Mouse (Mus musculus) T-helper 2 cell (primary cell): ENCODE measurements around the gene Rarb.

Experiments used
- in situ Hi-C: fragments of 300-600 bp; cut with MboI, MseI; formaldehyde crosslinking; loops from one replicate; pipeline ENCODE4 v1.15.1; 2025; ENCODE audit warnings: high pct_unique_total_duplicates

The Rarb gene

DNA sequence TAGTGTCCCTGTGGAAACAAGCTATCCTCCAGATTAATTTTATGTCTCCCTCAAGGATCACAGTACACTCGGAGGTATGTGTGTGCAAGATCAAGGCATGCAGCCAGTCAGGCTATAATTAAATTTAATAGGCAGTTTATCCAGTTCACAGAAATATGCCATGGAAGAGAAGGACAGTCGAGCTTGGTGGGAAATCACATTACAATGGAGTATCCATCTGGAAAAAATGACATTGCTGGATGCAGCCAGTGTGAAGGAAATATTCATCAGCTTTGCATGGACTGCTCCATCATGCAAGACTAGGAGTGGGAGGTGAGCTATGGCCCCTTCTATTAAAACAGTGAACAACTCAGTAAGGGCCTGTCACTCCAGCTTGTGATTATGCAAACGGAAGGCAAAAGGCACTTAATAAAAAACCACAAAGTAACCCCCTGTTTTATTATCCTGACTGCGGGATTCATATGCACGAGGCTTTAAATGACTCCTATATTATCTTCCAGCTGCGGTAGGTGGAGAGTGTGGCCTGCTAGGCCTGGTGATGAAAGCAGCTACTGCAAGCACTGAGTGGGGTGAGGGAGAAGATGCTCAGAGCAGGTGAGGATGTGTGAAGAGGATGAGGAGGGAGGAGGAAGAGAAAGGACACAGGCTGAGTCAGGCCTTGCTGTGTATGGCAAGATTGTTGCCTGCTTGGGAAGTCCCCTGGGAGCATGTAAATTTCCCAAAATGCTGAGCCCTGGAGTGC, 379.4 kb downstream of the Rarb start:
- in situ Hi-C loops, result loop anchor here (25.0 kb wide), 1 partner anchor 973 kb away; no protein-coding TSS in a partner anchor

DNA sequence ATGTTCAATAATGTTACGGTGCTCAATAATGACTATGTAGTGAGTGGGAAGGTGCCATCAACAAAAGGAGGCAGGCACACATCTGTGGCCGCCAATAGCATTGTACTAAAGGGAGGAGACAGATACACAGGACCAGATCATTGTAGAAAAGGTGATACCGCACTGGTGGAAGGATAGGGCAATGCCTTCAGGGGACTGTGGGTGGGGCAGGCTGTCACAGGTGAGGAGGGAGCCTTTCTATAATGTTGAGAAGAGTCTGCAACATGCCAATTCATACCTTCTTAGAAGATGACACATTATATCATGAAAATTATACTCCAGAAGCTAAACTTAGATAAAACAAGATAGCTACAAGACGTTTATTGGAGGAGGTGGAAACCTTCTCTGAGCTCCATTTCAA, 381.6 kb downstream of the Rarb start:
- in situ Hi-C loops, result loop anchor here (25.0 kb wide), 1 partner anchor 975 kb away; no protein-coding TSS in a partner anchor

DNA sequence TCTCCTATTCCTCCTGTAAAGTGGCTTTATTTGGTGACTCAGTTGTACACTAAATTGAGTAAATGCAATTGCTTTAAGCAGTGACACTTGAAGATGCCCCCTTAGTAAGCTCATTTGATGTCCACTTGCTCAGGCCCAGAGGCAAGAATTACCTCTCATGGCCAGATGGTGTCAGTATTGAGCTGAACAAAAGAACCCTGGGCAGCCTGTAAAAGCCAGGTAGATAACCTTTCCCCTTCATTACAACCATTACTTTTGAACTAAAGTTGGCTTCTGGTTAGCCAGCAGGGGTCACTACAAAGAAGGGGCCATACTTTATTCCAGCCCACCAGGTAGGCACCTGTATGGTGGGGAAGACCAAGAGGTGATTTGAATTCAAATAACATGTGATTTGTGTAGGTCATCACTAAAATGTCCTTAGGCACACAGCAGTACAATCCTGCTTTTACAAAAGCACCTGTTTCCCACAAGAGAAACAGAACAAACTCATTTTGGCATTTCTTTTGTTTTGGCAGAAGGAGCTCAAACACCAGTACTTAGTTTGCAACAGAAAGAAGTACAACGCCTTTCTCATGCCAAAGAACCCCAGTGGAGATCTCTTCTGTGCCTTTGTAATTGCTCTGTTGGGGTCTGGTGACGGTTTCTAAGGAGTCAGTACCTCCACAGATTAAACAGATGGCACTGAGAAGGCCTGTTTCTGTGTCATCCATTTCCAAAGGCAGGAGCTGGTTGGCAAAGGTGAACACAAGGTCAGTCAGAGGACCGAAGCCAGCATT, 384.4 kb downstream of the Rarb start:
- in situ Hi-C loops, result loop anchor here (25.0 kb wide), 1 partner anchor 978 kb away; no protein-coding TSS in a partner anchor

DNA sequence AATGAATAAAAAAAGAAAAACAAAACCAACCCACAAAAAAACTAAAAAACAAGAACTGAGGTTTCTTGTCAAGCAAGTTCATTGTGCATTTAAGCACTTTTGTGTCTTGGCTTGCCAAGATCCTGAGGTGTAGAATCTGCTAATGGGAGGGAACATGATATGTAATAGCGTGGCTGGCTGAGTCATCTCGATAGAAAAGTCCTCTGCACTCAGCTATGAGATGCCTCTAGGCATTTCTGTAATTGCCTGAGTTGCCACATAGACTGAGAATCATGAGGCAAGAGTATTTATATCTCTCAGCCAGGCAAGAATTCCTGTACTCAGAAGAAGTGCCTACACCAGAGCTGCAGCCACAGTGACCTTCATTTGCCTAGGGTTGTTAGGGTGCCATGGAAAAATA, 385.8 kb downstream of the Rarb start:
- in situ Hi-C loops, result loop anchor here (25.0 kb wide), 1 partner anchor 979 kb away; no protein-coding TSS in a partner anchor

DNA sequence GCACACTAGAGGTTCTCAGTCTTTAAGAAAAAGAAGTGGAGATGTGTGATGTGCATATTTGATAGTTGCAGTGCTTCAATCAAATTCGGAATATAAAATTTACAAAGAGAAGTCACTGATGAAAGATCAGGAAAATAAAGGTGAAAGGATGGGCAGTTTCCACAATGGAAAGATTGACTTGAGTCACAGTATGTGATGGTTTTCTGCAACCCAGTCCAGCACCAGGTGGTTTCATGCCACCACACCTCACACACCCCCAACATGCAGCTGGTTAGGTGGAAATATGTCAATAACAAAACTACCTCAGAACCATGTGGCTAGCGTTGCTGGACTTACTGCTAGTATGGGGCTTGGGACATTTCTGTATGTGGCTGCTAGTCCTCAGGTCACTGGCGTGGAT, 386.4 kb downstream of the Rarb start:
- in situ Hi-C loops, result loop anchor here (25.0 kb wide), 1 partner anchor 980 kb away; no protein-coding TSS in a partner anchor

DNA sequence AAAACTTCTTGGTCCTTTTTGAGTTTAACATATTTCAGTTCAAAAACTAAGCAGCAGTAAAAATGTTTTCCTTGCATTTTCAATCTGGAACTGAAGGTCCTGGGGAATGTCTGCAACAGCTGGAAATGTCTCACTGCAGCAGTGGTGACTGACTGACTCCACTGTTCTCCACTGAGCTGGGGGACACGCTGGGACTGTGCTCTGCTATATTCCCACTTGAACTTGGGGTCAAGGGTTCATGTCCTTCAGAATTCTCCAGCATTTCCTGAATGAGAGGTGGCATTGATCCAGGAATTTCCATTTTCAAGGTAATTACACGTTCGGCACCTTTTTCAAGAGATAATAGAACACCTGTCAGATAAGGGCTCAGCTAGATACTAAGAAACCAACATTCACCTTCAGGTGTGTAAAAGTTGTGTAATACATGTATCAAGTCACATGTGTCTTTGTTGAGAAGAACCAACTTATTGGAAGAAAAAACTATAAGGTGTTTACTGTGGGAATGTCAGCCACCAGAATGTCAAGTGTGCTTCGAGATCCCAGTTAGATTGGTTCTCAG, 386.9 kb downstream of the Rarb start:
- in situ Hi-C loops, result loop anchor here (25.0 kb wide), 1 partner anchor 980 kb away; no protein-coding TSS in a partner anchor

DNA sequence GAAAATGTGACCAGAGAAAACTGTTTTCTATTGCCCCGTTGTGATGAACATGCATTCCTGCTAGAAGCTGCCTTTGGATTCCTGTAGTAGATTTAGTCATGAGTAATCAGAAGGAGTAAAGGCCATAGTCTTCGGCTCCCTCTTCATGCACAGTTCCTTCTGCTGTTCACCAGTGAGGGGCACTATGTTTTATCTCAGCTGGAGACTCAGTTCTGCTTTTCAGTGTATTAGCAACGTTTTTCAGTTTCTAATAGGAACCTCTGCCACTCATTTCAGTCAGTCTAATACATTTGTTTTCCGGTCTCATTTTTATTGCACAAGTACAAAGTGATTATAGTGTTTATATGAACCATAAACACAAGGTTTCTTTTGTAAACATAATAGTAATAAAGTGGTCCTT, 391.4 kb downstream of the Rarb start:
- in situ Hi-C loops, result loop anchor here (25.0 kb wide), 1 partner anchor 985 kb away; no protein-coding TSS in a partner anchor

DNA sequence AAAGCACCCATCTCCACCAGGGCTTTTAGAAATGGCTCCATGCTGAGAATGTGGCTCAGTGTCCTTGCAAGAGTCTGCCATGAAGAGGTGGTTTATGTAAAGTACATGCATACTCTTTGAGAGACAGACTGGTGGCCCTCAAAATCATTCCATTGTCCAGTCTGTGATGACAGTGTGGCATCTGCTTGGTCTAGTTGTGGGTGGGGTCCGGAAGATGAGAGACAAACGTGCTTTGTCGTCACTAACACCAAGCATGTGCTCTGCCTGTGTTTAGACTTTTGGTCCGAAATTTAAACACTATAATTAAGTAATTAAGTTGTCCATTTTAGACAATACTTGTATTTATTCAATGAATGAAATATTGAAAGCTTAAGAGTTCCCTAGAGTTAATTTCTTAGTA, 404.8 kb downstream of the Rarb start:
- in situ Hi-C loops, result loop anchor here (25.0 kb wide), 1 partner anchor 1652 kb away; no protein-coding TSS in a partner anchor

DNA sequence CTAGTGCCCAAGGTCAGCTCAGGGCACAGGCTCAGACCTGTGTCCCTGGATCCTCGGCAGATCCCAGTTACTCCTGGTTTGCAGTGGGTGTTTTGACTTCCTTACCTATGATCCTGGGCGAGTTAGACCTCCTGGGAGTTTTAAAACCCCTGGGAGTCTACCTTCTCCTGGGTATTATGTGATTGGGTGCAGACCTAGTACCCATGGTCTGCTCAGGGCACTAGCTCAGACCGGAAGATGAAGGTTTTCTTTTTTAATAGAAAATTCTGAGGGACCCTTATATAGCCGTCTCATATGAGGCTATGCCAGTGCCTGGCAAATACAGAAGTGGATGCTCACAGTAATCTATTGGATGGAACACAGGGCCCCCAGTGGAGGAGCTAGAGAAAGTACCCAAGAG, 413.8 kb downstream of the Rarb start:
- in situ Hi-C loops, result loop anchor here (25.0 kb wide), 1 partner anchor 1643 kb away; no protein-coding TSS in a partner anchor

DNA sequence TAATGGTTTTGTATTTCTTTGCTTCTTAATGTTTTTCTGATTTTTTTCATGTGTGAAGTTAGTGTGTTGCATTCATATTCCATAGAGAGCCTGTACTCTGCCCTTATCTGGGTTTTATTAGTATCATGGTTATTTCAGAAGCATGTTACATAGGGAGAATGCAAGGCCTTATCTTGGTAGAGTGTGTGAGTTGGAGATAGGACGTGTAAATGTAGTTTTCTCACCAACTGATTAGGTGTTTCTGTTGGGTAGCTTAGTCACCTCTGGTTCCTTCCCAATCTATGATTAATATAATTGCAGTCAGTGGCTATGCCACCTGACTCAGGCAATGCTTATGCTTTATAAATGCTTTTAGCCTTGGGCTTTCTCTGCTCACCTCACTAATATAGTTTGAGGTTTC, 434.2 kb downstream of the Rarb start:
- in situ Hi-C loops, result no loop called here
